Mouse (Mus musculus) limb, embryonic 12.5 days (tissue): ENCODE measurements around the gene Myl3. TPM values are rescaled to one million over a fixed set of nuclear protein-coding genes. Genes with fewer than 3 reads are reported as not detected.

Source experiments
- ATAC-seq: fragments of 200-750 bp; cut with Nextera tagmentation; 2 replicates; pipeline ENCODE4 v1.8.0; 2017; ENCODE audit warnings: low read depth, moderate TSS enrichment; ENCODE audit not compliant: insufficient number of reproducible peaks, insufficient read depth, low FRiP score, low TSS enrichment
- H3K27ac ChIP-seq: fragments of 300-500 bp; sonication (generic); 2 replicates; pipeline ENCODE4 v1.5.1; 2016; ENCODE audit warnings: mild to moderate bottlenecking, moderate library complexity
- H3K27me3 ChIP-seq: fragments of 300-500 bp; sonication (generic); 2 replicates; pipeline ENCODE4 v1.6.1; 2016; ENCODE audit warnings: mild to moderate bottlenecking, moderate library complexity
- H3K36me3 ChIP-seq: fragments of 300-500 bp; sonication (generic); 2 replicates; pipeline ENCODE4 v1.6.1; 2016; ENCODE audit warnings: mild to moderate bottlenecking, moderate library complexity
- H3K4me1 ChIP-seq: fragments of 300-500 bp; sonication (generic); replicated peaks from 2 replicates; pipeline ENCODE4 v1.6.1; 2016
- H3K4me2 ChIP-seq: fragments of 300-500 bp; sonication (generic); 2 replicates; pipeline ENCODE4 v1.6.1; 2016; ENCODE audit warnings: mild to moderate bottlenecking, moderate library complexity
- H3K4me3 ChIP-seq: fragments of 300-500 bp; sonication (generic); replicated peaks from 2 replicates; pipeline ENCODE4 v1.5.1; 2016; ENCODE audit warnings: mild to moderate bottlenecking
- H3K9ac ChIP-seq: fragments of 300-500 bp; sonication (generic); replicated peaks from 2 replicates; pipeline ENCODE4 v1.6.1; 2016; ENCODE audit warnings: mild to moderate bottlenecking, moderate library complexity
- H3K9me3 ChIP-seq: fragments of 300-500 bp; sonication (generic); 2 replicates; pipeline ENCODE4 v1.6.1; 2016; ENCODE audit warnings: mild to moderate bottlenecking, moderate library complexity
- WGBS: fragments of 180-500 bp; shearing (Covaris S2); methylation state at CpG from one replicate; pipeline ENCODE4 v1.1.7; 2016; 5-methylcytosine and 5-hydroxymethylcytosine counted together
- polyA plus RNA-seq: library from polyadenylated mRNA; unstranded; fragments of >200 nt; fragmentation: Nextera tagmentation; extraction: Ambion mirVana; gene quantifications from 2 replicates; pipeline ENCODE4 v1.2.1, GENCODE M21; 2016

Gene Myl3
- polyA plus RNA-seq, 1 experiment from 2014 or later: 2.6 TPM

DNA sequence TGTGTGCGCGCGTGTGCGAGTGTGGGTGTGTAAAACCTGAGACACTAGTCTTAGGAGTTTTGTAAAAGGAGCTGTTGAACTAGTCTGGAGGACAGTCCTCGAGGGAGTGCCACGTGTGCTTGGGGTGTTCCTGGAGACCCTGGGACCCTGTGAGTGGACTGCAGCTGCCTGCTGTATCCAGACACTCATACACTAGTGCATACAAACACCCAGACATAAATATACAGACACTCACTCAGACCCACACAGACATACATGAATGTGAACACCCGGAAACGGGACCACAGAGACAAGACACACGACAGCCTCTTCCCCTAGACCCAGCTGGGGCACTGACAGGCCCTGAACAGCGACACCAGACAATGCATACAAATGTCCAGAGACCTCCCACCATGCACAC is 21.1 kb downstream of the Myl3 start:
- no peak overlapping the region for H3K4me3 ChIP-seq
- H3K36me3 ChIP-seq: no peaks in the 10 kb centered on the region

GRCm38 (mm10) chr9:110763405-110763804 is 21.7 kb downstream of the Myl3 start:
- H3K9me3 ChIP-seq: no peaks in the 10 kb centered on the region
- no peaks in the 10 kb centered on the region for H3K36me3 ChIP-seq
- 62% methylated on average over 2 of the region's 2 CpGs for WGBS
- no peak for ATAC-seq
- no peak overlapping the region for H3K9ac ChIP-seq
- H3K27me3 ChIP-seq: peaks cover 28% of the 10 kb centered on the region
- no peak overlapping the region for H3K4me3 ChIP-seq
- no peak overlapping the region for H3K4me2 ChIP-seq
- H3K27ac ChIP-seq: no peak overlapping the region
- peaks cover 50% of the 10 kb centered on the region for H3K4me1 ChIP-seq

More for the DNA sequence above, 21.1 kb downstream of the Myl3 start:
- 84% methylated on average over 10 of the region's 10 CpGs for WGBS
- Histone ChIP-seq H3K9ac (no peak overlapping the region), H3K4me2 (no peak overlapping the region), H3K9me3 (no peaks in the 10 kb centered on the region), H3K27ac (no peak overlapping the region), H3K27me3 (peaks cover 29% of the 10 kb centered on the region), H3K4me1 (peaks cover 50% of the 10 kb centered on the region)
- ATAC-seq: no peak

GRCm38 (mm10) chr9:110772336-110772735 is 30.7 kb downstream of the Myl3 start:
- no peak overlapping the region for H3K9ac ChIP-seq
- H3K9me3 ChIP-seq: no peaks in the 10 kb centered on the region
- no peak for ATAC-seq
- peaks cover 5% of the 10 kb centered on the region; the same call in 1 of the 2 replicates for H3K4me1 ChIP-seq
- H3K27me3 ChIP-seq: peaks cover 7% of the 10 kb centered on the region
- no peak overlapping the region for H3K27ac ChIP-seq
- WGBS: 92% methylated on average over 10 of the region's 10 CpGs
- H3K4me2 ChIP-seq: no peak overlapping the region
- H3K4me3 ChIP-seq: no peak overlapping the region
- H3K36me3 ChIP-seq: no peaks in the 10 kb centered on the region

DNA sequence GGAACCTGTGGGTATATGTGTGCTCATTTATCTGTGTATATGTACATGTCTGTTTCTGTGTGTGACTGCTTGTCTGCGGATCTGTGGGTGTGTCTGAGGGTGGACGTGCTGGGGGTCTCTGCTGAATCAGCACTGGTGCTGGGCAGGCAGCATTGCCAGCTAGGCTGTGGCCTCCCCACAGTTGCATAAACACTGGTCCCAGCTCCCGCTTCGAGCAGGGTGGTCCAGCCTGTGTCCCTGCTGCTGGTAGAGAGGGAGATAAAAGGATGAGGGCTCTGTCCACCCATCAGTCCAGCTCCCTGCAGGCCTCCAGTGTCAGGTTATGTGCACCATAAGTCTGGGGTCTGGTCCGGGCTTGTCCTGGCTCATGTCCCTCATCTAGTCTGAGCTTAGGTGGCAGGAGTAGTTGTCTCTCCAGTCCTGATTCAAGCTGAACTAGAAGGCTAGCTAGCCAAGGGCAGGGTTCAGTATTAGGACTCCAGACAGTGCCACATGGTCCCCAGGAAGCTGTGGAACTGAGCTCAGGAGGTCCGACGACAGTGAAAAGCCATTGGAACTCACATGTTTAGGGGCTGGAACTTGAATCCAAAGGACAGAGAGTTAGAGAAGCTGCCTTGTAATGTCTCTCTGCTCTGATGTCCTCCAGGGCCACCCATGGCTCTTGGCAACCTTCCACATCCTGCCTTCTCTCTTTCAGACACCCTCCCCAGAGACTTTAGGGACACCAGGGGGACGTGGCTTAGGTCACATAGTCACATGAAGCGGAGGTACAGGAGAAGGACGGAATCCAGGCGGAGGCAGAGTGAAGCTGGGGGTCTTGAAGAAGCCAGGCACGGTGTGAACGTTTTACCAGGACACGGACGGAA is 33.0 kb downstream of the Myl3 start:
- 74% methylated on average over 15 of the region's 15 CpGs for WGBS
- Histone ChIP-seq H3K36me3 (no peaks in the 10 kb centered on the region), H3K4me2 (no peak overlapping the region), H3K27ac (no peak overlapping the region), H3K9ac (no peak overlapping the region), H3K4me3 (no peak overlapping the region), H3K9me3 (no peaks in the 10 kb centered on the region), H3K4me1 (peaks cover 13% of the 10 kb centered on the region; the same call in 1 of the 2 replicates), H3K27me3 (peaks cover 17% of the 10 kb centered on the region)
- no peak for ATAC-seq

DNA sequence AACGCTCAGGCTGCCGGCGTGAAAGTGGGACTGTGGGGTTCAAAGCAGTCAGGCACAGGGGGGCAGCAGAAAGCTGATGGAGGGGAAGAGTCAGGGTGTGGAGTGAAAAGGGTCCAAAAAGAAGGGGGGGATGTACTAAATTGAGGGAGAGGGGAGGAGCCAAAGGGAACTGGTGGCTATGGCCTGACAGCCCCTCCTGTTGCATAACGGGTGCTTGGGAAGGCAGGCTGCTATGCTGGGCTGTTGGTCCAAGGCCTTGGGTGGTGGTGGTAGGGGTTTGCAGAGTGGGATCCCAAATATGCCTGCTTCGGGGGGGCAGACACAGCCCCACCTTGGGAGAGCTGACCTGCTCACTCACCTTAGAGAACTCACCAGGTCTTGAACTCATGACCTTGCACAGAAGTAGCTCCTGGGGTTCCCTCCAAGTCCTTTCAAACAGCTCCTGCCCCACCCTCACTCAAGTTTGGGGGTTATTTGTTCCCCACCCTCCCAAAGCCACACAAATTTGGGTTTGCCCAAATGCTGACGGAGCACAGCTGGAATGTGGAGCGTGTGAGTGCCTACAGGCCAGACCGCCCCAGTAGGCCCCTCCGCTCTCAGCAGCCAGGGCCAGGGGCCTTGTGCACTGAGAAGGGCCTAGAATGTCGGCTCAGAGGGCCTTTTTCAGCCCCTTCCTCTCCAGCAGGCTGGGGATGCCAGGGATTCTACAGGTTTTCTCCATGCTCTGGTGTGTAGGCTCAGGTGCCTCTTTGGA is 33.8 kb downstream of the Myl3 start:
- peaks cover 15% of the 10 kb centered on the region for H3K4me1 ChIP-seq
- no peak overlapping the region for H3K27ac ChIP-seq
- no peaks in the 10 kb centered on the region for H3K9me3 ChIP-seq
- H3K4me2 ChIP-seq: no peak overlapping the region
- ATAC-seq: no peak
- 0 out of 2 replicates have a peak overlapping the region, but pooled peaks have one; percentile 31 for H3K9ac ChIP-seq
- H3K4me3 ChIP-seq: no peak overlapping the region
- 77% methylated on average over 10 of the region's 10 CpGs for WGBS
- H3K36me3 ChIP-seq: no peaks in the 10 kb centered on the region
- peaks cover 18% of the 10 kb centered on the region for H3K27me3 ChIP-seq

DNA sequence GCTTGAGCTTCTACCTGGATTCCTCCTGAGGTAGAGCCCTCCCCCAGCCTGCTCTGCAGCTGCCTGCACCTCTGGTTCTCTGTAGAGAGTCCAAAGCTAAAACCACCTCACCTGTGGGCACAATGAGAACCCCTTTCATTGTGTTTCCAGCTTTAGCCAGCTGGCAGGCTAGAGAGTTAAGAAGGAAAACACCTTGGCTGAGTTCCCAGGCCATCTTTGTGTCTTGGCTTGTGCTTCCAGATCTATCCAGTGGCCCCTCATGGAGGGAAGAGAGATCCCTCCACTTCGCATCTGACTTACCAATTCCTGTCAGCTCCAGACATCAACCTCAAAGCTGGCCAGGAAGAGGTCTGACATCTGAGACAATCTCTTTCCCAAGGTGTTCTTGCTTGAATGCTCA is 36.4 kb downstream of the Myl3 start:
- Histone ChIP-seq H3K27me3 (peaks cover 22% of the 10 kb centered on the region), H3K4me2 (no peak overlapping the region), H3K9ac (no peak overlapping the region), H3K4me1 (peaks cover 29% of the 10 kb centered on the region), H3K4me3 (no peak overlapping the region), H3K9me3 (no peaks in the 10 kb centered on the region), H3K36me3 (no peaks in the 10 kb centered on the region), H3K27ac (no peak overlapping the region)
- WGBS: 86% methylated on average over 1 of the region's 1 CpGs
- no peak for ATAC-seq

DNA sequence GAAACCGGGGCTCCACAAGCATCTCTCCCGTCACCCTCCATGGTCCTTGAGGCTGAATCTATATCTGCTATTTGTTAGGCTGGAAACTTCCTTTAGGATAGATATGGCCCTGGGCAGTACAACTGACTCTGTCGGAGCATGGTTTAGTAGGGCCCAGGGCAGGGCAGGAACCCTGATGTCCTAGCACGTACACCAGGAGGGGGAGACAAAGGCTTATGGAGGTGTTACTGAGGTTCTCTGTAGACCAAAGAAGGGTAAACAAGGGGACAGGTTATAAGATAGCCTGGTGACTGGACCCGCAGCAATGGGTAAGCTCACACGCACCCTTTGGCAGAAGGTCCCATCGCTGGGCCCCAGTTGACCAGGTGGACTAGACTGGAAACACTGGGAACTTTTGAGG is 36.9 kb downstream of the Myl3 start:
- peaks cover 22% of the 10 kb centered on the region for H3K27me3 ChIP-seq
- ATAC-seq: no peak
- no peaks in the 10 kb centered on the region for H3K36me3 ChIP-seq
- WGBS: 81% methylated on average over 7 of the region's 7 CpGs
- no peaks in the 10 kb centered on the region for H3K9me3 ChIP-seq
- H3K9ac ChIP-seq: no peak overlapping the region
- no peak overlapping the region for H3K4me2 ChIP-seq
- H3K27ac ChIP-seq: no peak overlapping the region
- no peak overlapping the region for H3K4me3 ChIP-seq
- H3K4me1 ChIP-seq: peaks cover 29% of the 10 kb centered on the region

- 63% methylated on average over 5 of the region's 5 CpGs for WGBS
- Histone ChIP-seq H3K4me1 (peaks cover 29% of the 10 kb centered on the region), H3K4me3 (no peak overlapping the region), H3K27me3 (peaks cover 19% of the 10 kb centered on the region), H3K4me2 (no peak overlapping the region), H3K36me3 (no peaks in the 10 kb centered on the region), H3K9me3 (no peaks in the 10 kb centered on the region), H3K9ac (no peak overlapping the region), H3K27ac (no peak overlapping the region)
- no peak for ATAC-seq
Measured at GRCm38 (mm10) chr9:110779242-110779913, 37.7 kb downstream of the Myl3 start.

DNA sequence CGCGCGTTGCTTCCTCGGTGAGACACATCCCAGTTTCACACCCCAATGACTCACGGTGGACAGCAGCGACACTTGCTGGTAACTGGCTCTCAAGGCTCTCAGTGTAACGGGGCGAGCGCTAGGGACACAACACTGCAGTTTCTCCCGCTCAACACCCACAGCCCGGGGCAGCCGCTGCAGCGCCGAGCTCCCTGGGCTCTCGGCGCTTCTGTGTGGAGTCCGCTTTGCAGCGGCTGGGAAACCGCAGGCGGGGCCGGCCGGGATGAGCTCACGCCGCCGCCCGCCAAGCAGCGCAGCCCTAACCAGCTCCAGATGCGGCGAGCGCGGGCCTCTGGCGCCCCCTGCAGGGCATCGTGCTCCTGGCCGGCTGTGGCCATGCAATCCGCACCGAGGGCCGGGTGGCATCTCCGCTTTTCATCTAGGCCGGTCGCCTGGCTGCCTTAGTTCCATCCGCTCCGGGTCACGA is 39.6 kb downstream of the Myl3 start:
- Histone ChIP-seq H3K4me2 (peak overlapping the region; percentile 73), H3K27ac (peak overlapping the region; percentile 88), H3K36me3 (no peaks in the 10 kb centered on the region), H3K9ac (peak overlapping the region; percentile 66), H3K4me1 (peaks cover 24% of the 10 kb centered on the region), H3K4me3 (peak overlapping the region; percentile 44), H3K9me3 (peaks cover 6% of the 10 kb centered on the region; the same call in 1 of the 2 replicates), H3K27me3 (peaks cover 18% of the 10 kb centered on the region)
- peak; percentile 94 for ATAC-seq
- under 1% methylated on average over 43 of the region's 43 CpGs for WGBS

GRCm38 (mm10) chr9:110781731-110782130 is 40.1 kb downstream of the Myl3 start:
- peak overlapping the region; percentile 73 for H3K4me2 ChIP-seq
- ATAC-seq: peak; percentile 76
- H3K4me1 ChIP-seq: peaks cover 24% of the 10 kb centered on the region
- peak overlapping the region; percentile 44 for H3K4me3 ChIP-seq
- peak overlapping the region; percentile 66 for H3K9ac ChIP-seq
- H3K27me3 ChIP-seq: peaks cover 18% of the 10 kb centered on the region
- 1% methylated on average over 23 of the region's 23 CpGs for WGBS
- H3K9me3 ChIP-seq: peaks cover 6% of the 10 kb centered on the region; the same call in 1 of the 2 replicates
- H3K36me3 ChIP-seq: no peaks in the 10 kb centered on the region
- peak overlapping the region; percentile 88 for H3K27ac ChIP-seq

- no peak for ATAC-seq
- H3K4me2 ChIP-seq: no peak overlapping the region
- 18% methylated on average over 1 of the region's 1 CpGs for WGBS
- no peak overlapping the region for H3K4me3 ChIP-seq
- H3K9me3 ChIP-seq: peaks cover 6% of the 10 kb centered on the region; the same call in 1 of the 2 replicates
- peaks cover 5% of the 10 kb centered on the region for H3K27me3 ChIP-seq
- no peak overlapping the region for H3K27ac ChIP-seq
- H3K4me1 ChIP-seq: peaks cover 23% of the 10 kb centered on the region
- no peaks in the 10 kb centered on the region for H3K36me3 ChIP-seq
- no peak overlapping the region for H3K9ac ChIP-seq
Measured at GRCm38 (mm10) chr9:110783611-110784010, 42.0 kb downstream of the Myl3 start.
